Mouse (Mus musculus) liver, postnatal 0 days (tissue): ENCODE measurements around the gene Fam227a.

ENCODE experiments used
- CTCF ChIP-seq: sonication (generic); IDR thresholded peaks from 2 replicates; pipeline ENCODE4 v1.5.1; 2016; ENCODE audit warnings: antibody characterized with exemption, low read depth
- EP300 ChIP-seq: IDR thresholded peaks from 2 replicates; pipeline ENCODE4 v1.6.1; 2016; ENCODE audit warnings: antibody characterized with exemption, low read depth, mild to moderate bottlenecking

- TF ChIP-seq CTCF (no peak), EP300 (peak; percentile 62; the same call in 1 of the 2 replicates)
Observed at GRCm38 (mm10) chr15:79686046-79686869, 27.5 kb upstream of the Fam227a start.
